Mouse (Mus musculus) myocyte (in vitro differentiated cells): Measurements from ENCODE around the gene Stil. TPM values are rescaled to one million over a fixed set of nuclear protein-coding genes. Genes with fewer than 3 reads are reported as not detected.

ENCODE experiments used
- H3K27me3 ChIP-seq: one replicate; pipeline ENCODE4 v1.6.1; 2011; ENCODE audit not compliant: control insufficient read depth, insufficient read depth, insufficient read length
- H3K36me3 ChIP-seq: one replicate; pipeline ENCODE4 v1.6.1; 2011; ENCODE audit not compliant: control insufficient read depth, insufficient read depth
- H3K4me2 ChIP-seq: one replicate; pipeline ENCODE4 v1.6.1; 2011; ENCODE audit warnings: low read depth, control low read depth
- H3K4me3 ChIP-seq: one replicate; pipeline ENCODE4 v1.5.1; 2011; ENCODE audit warnings: mild to moderate bottlenecking, control low read depth, moderate library complexity
- H3K79me2 ChIP-seq: one replicate; pipeline ENCODE4 v1.6.1; 2011; ENCODE audit not compliant: control insufficient read depth, insufficient read depth
- H3ac ChIP-seq: one replicate; pipeline ENCODE4 v1.6.1; 2011; ENCODE audit not compliant: control insufficient read depth, insufficient read length
- CEBPB ChIP-seq: IDR thresholded peaks from 2 replicates; pipeline ENCODE4 v1.6.1; 2011; ENCODE audit warnings: mild to moderate bottlenecking, moderate library complexity; ENCODE audit not compliant: poor library complexity, insufficient read depth, severe bottlenecking
- E2F4 ChIP-seq: IDR thresholded peaks from one replicate; pipeline ENCODE4 v1.6.1; 2011; ENCODE audit warnings: mild to moderate bottlenecking, control low read depth, moderate library complexity; ENCODE audit not compliant: insufficient read depth
- MAX ChIP-seq: IDR thresholded peaks from one replicate; pipeline ENCODE4 v1.6.1; 2011; ENCODE audit warnings: low read depth, mild to moderate bottlenecking, control low read depth
- MYOD1 ChIP-seq, 3 experiments: IDR thresholded peaks; one replicate each; pipeline ENCODE4 v1.6.1; 2011; ENCODE audit warnings: control low read depth in 2 of 3, low read depth in 2 of 3, mild to moderate bottlenecking in 2 of 3, moderate library complexity in 1 of 3; ENCODE audit not compliant: insufficient read length in 2 of 3, control insufficient read depth in 1 of 3
- MYOG ChIP-seq, 3 experiments: IDR thresholded peaks; one replicate each; pipeline ENCODE4 v1.6.1; 2011; ENCODE audit warnings: control low read depth in 2 of 3, low read depth in 2 of 3, mild to moderate bottlenecking in 2 of 3; ENCODE audit not compliant: insufficient read length in 2 of 3, control insufficient read depth in 1 of 3, insufficient read depth in 1 of 3
- POLR2A ChIP-seq: IDR thresholded peaks from one replicate; pipeline ENCODE4 v1.6.1; 2011; ENCODE audit warnings: low read depth, mild to moderate bottlenecking, control low read depth, moderate library complexity; ENCODE audit not compliant: insufficient read length
- POLR2AphosphoS2 ChIP-seq: IDR thresholded peaks from one replicate; pipeline ENCODE4 v1.6.1; 2011; ENCODE audit warnings: low read depth, control low read depth; ENCODE audit not compliant: insufficient read length
- REST ChIP-seq: IDR thresholded peaks from one replicate; pipeline ENCODE4 v1.6.1; 2011; ENCODE audit warnings: mild to moderate bottlenecking, control low read depth, moderate library complexity; ENCODE audit not compliant: insufficient read depth, insufficient read length
- SRF ChIP-seq: IDR thresholded peaks from one replicate; pipeline ENCODE4 v1.6.1; 2011; ENCODE audit warnings: low read depth; ENCODE audit not compliant: control insufficient read depth, insufficient read length
- TCF12 ChIP-seq: IDR thresholded peaks from one replicate; pipeline ENCODE4 v1.6.1; 2011; ENCODE audit warnings: mild to moderate bottlenecking, control low read depth; ENCODE audit not compliant: poor library complexity, insufficient read depth, severe bottlenecking
- TCF3 ChIP-seq: IDR thresholded peaks from one replicate; pipeline ENCODE4 v1.6.1; 2011; ENCODE audit warnings: low read depth, control low read depth; ENCODE audit not compliant: insufficient read length
- USF1 ChIP-seq: IDR thresholded peaks from one replicate; pipeline ENCODE4 v1.6.1; 2011; ENCODE audit warnings: low read depth, mild to moderate bottlenecking, control low read depth, moderate library complexity
- polyA plus RNA-seq: library from polyadenylated mRNA; unstranded; fragments of >200 nt; fragmentation: generic; extraction: Trizol; gene quantifications from one replicate; pipeline ENCODE4 v1.2.1, GENCODE M21; 2012; ENCODE audit warnings: missing spikeins

Stil gene
- polyA plus RNA-seq, 1 experiment, result 1.6 TPM

GRCm38 (mm10) chr4:115058317-115058761 lies 58.4 kb downstream of the Stil start:
- Histone ChIP-seq H3K36me3 (no peaks in the 10 kb centered on the region), H3K27me3 (peaks cover 53% of the 10 kb centered on the region), H3K79me2 (no peaks in the 10 kb centered on the region), H3K4me2 (peak overlapping the region; percentile 30), H3K4me3 (no peak overlapping the region), H3ac (no peak overlapping the region)
- no peak for TF ChIP-seq REST
- TF ChIP-seq TCF3, result no peak
- no peak for TF ChIP-seq E2F4
- no peak for TF ChIP-seq USF1
- no peak for TF ChIP-seq MYOG (IDR thresholded peaks at IDR 0.05; ENCODE audit: control insufficient read depth in 1 of 3, insufficient read depth in 1 of 3, insufficient read length in 2 of 3, low read depth in 2 of 3)
- no peak for TF ChIP-seq MAX
- TF ChIP-seq TCF12, result no peak
- TF ChIP-seq CEBPB, result no peak
- TF ChIP-seq POLR2AphosphoS2, result no peak
- TF ChIP-seq MYOD1 (IDR thresholded peaks at IDR 0.05; ENCODE audit: control insufficient read depth in 1 of 3, insufficient read length in 2 of 3, low read depth in 2 of 3), result no peak
- no peak for TF ChIP-seq POLR2A
- TF ChIP-seq SRF, result no peak

DNA sequence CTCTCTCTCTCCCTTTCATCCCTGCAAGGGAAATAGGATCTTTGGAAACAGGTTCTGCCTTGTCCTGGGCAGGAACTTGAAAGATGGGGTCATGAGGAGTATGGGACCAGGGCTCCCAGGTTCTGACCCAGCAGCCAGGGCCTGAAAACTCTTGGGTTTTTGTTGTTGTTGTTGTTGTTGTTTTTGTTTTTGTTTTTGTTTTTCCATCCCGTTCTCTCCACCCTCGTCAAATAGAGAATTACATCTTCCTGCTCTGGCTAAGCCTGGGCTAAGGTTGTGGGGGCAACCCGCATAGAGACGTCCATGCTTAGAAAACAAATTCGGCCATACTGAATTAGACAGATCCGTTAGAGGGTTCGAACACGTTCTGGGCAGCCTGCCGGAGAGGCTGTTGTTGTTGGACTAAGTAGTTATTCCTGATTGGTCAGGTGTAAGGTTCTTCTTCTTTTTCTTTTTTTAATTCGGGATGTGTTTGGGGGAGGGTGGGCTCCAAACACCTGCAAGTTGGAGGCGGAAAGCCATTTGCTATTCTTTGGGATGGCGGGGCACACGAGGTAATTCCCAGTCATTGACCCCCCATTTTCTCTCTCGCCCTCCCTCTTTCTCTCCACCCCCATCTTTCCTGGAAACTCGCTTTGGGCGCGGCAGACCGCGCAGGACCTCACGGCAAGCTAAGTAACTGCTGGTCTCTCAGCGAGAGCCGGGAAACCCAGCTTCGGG lies 59.1 kb downstream of the Stil start:
- Histone ChIP-seq H3K27me3 (peaks cover 60% of the 10 kb centered on the region), H3K36me3 (no peaks in the 10 kb centered on the region), H3K79me2 (no peaks in the 10 kb centered on the region), H3K4me3 (no peak overlapping the region), H3ac (no peak overlapping the region), H3K4me2 (no peak overlapping the region)
- TF ChIP-seq TCF12 (no peak), MAX (no peak), TCF3 (no peak), SRF (no peak)

DNA sequence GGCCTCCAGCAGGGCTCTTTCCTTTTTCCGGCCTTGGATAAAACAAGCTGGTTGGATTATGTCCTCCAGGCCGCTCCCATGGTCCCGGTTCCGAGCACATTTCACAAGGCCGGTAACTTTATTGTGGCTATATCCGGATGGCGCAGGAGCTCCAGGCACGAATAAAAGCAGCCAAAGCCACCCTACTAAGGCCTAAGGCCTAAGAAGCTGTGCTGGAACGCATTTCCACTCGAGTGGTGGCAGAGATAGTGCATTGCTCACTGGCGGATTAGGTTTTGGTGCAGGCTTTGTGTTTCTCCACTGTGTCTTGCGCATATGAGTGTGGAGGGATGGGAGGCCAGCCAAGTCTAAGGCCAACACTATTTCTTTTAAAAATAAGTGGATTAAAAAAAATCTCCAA lies 59.9 kb downstream of the Stil start:
- Histone ChIP-seq H3K4me3 (no peak overlapping the region), H3K27me3 (peaks cover 67% of the 10 kb centered on the region), H3K4me2 (no peak overlapping the region), H3ac (no peak overlapping the region), H3K36me3 (no peaks in the 10 kb centered on the region), H3K79me2 (no peaks in the 10 kb centered on the region)
- TF ChIP-seq MYOG (IDR thresholded peaks at IDR 0.05; ENCODE audit: control insufficient read depth in 1 of 3, insufficient read depth in 1 of 3, insufficient read length in 2 of 3, low read depth in 2 of 3), result no peak
- TF ChIP-seq CEBPB, result no peak
- no peak for TF ChIP-seq USF1
- TF ChIP-seq REST, result no peak
- no peak for TF ChIP-seq MAX
- TF ChIP-seq E2F4, result no peak

- Histone ChIP-seq H3K27me3 (peaks cover 73% of the 10 kb centered on the region), H3K4me2 (no peak overlapping the region), H3K79me2 (no peaks in the 10 kb centered on the region), H3K36me3 (no peaks in the 10 kb centered on the region), H3K4me3 (no peak overlapping the region), H3ac (no peak overlapping the region)
- TF ChIP-seq TCF12, result no peak
- no peak for TF ChIP-seq TCF3
- no peak for TF ChIP-seq POLR2AphosphoS2
- TF ChIP-seq MYOD1 (IDR thresholded peaks at IDR 0.05; ENCODE audit: control insufficient read depth in 1 of 3, insufficient read length in 2 of 3, low read depth in 2 of 3), result no peak
- no peak for TF ChIP-seq CEBPB
- no peak for TF ChIP-seq SRF
- no peak for TF ChIP-seq E2F4
- no peak for TF ChIP-seq MYOG (IDR thresholded peaks at IDR 0.05; ENCODE audit: control insufficient read depth in 1 of 3, insufficient read depth in 1 of 3, insufficient read length in 2 of 3, low read depth in 2 of 3)
- TF ChIP-seq POLR2A, result no peak
- TF ChIP-seq REST, result no peak
- TF ChIP-seq USF1, result no peak
- TF ChIP-seq MAX, result no peak
Measured at GRCm38 (mm10) chr4:115060753-115061152, 60.8 kb downstream of the Stil start.

DNA sequence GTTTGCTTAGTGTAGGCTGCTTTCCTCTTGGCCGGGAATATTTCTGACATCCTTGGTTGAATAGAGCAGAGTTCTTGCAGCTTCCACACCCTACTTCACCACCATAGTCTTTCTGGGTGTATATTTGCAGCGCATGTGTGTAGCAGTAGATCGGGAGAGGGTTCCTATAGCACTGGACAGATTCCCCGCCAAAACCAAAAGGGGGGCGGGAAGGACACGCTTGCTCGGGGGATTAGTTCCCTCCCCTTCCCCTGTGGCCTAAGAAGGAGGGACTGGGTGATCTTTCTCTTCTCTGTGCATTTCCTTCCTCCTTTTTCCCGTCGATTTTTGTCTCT lies 62.5 kb downstream of the Stil start:
- TF ChIP-seq SRF (no peak), CEBPB (no peak), MYOD1 (IDR thresholded peaks at IDR 0.05; ENCODE audit: control insufficient read depth in 1 of 3, insufficient read length in 2 of 3, low read depth in 2 of 3) (no peak), USF1 (no peak), MAX (no peak), POLR2AphosphoS2 (no peak), TCF12 (no peak), POLR2A (no peak)
- H3K4me2 ChIP-seq, result peak overlapping the region; percentile 50
- no peaks in the 10 kb centered on the region for H3K79me2 ChIP-seq
- H3K36me3 ChIP-seq, result no peaks in the 10 kb centered on the region
- no peak overlapping the region for H3K4me3 ChIP-seq
- peak overlapping the region; percentile 28 for H3ac ChIP-seq
- H3K27me3 ChIP-seq, result peaks cover 63% of the 10 kb centered on the region
